ENCODE assay signal across 28 mouse cellular contexts in genomic region chr17:27767120-27767519, GRCm38 (mm10). TPM values are rescaled to one million over a fixed set of nuclear protein-coding genes. Genes with fewer than 3 reads are reported as not detected.
DNase-seq lines count a peak whose midpoint lies in the region; ATAC-seq and TF ChIP-seq lines count a peak whose summit lies in the region.
"Had no signal": no experiment of that assay in that cellular context is flagged by ENCODE, and none has a peak within 500 bp of the region (broad histone marks: within the 10 kb centered on the region; RNA-seq: fewer than 3 reads in every experiment).

No protein-coding gene starts in this region.

- DNase-seq in hindbrain, embryonic 11.5 days (ENCODE audit: low spot score), result no peak
- no peak for DNase-seq in midbrain, embryonic 14.5 days
- DNase-seq in spleen, adult 12 weeks (ENCODE audit: low spot score), result no peak
- no peak for DNase-seq in kidney, postnatal 36 days
- DNase-seq: adrenal gland, postnatal 25 days; cerebellum, adult 18-20 months; cerebellum, postnatal 36 days; heart, postnatal 10 days; kidney, adult 2 months; kidney, postnatal 25 days; layer of hippocampus, postnatal 36 days; liver, embryonic 13.5 days; lung, embryonic 14.5 days; lung, postnatal 36 days; thymus, postnatal 25 days had no signal

- no peak for ATAC-seq in hindbrain, embryonic 13.5 days (ENCODE audit: low FRiP score)
- ATAC-seq in hindbrain, embryonic 11.5 days (ENCODE audit: low FRiP score), result no peak
- no peak for ATAC-seq in midbrain, embryonic 13.5 days
- no peak for ATAC-seq in midbrain, embryonic 14.5 days (ENCODE audit: low FRiP score, low TSS enrichment)
- ATAC-seq in common myeloid progenitor, adult 5-6 weeks (replicated peaks; ENCODE audit: low read depth, poor library complexity, severe bottlenecking), result peak; percentile 48; the same call in 1 of the 2 replicates
- ATAC-seq: inflammation-experienced regulatory T-cells, adult 6 months; midbrain, embryonic 16.5 days had no signal

- no peak for TF ChIP-seq POLR2A in myocyte (IDR thresholded peaks at IDR 0.05; ENCODE audit: insufficient read length, low read depth)

- 0 out of 2 replicates have a peak overlapping the region, but pooled peaks have one; percentile 2 for H3K27ac ChIP-seq in hindbrain, embryonic 13.5 days
- no peak overlapping the region for H3K27ac ChIP-seq in hindbrain, embryonic 11.5 days (ENCODE audit: low read depth, low read length)
- peak overlapping the region; percentile 35; the same call in 1 of the 2 replicates for H3K27ac ChIP-seq in midbrain, embryonic 13.5 days
- H3K27ac ChIP-seq in midbrain, embryonic 14.5 days (replicated peaks; ENCODE audit: low read depth, low read length), result no peak overlapping the region
- H3K27ac ChIP-seq: embryonic facial prominence, embryonic 10.5 days; hindbrain, embryonic 12.5 days; limb, embryonic 13.5 days; liver, embryonic 13.5 days; stomach, embryonic 15.5 days had no signal

- no peaks in the 10 kb centered on the region for H3K27me3 ChIP-seq in hindbrain, embryonic 13.5 days
- no peaks in the 10 kb centered on the region for H3K27me3 ChIP-seq in hindbrain, embryonic 11.5 days (ENCODE audit: control insufficient read depth, insufficient read depth, low read length)
- H3K27me3 ChIP-seq in midbrain, embryonic 13.5 days, result no peaks in the 10 kb centered on the region
- no peaks in the 10 kb centered on the region for H3K27me3 ChIP-seq in midbrain, embryonic 14.5 days (ENCODE audit: control insufficient read depth, insufficient read depth, low read length)
- no peaks in the 10 kb centered on the region for H3K27me3 ChIP-seq in myocyte (ENCODE audit: control insufficient read depth, insufficient read depth, insufficient read length)
- H3K27me3 ChIP-seq: CH12.LX; hindbrain, embryonic 12.5 days; limb, embryonic 13.5 days; liver, embryonic 13.5 days; stomach, embryonic 15.5 days had no signal

- no peak overlapping the region for H3ac ChIP-seq in myocyte (ENCODE audit: control insufficient read depth, insufficient read length)

- H3K9me3 ChIP-seq in hindbrain, embryonic 13.5 days, result no peaks in the 10 kb centered on the region
- H3K9me3 ChIP-seq in hindbrain, embryonic 11.5 days (ENCODE audit: control insufficient read depth, low read length), result no peaks in the 10 kb centered on the region
- peaks cover 6% of the 10 kb centered on the region for H3K9me3 ChIP-seq in midbrain, embryonic 13.5 days
- H3K9me3 ChIP-seq in midbrain, embryonic 14.5 days (ENCODE audit: control insufficient read depth, low read length), result no peaks in the 10 kb centered on the region
- H3K9me3 ChIP-seq: hindbrain, embryonic 12.5 days; stomach, embryonic 15.5 days had no signal

- peaks cover 33% of the 10 kb centered on the region for H3K36me3 ChIP-seq in hindbrain, embryonic 13.5 days
- H3K36me3 ChIP-seq in hindbrain, embryonic 11.5 days (ENCODE audit: control insufficient read depth, insufficient read depth, low read length), result peaks cover 6% of the 10 kb centered on the region; the same call in 1 of the 2 replicates
- peaks cover 29% of the 10 kb centered on the region for H3K36me3 ChIP-seq in midbrain, embryonic 13.5 days
- H3K36me3 ChIP-seq in midbrain, embryonic 14.5 days (ENCODE audit: control insufficient read depth, insufficient read depth, low read length), result peaks cover 31% of the 10 kb centered on the region
- no peaks in the 10 kb centered on the region for H3K36me3 ChIP-seq in myocyte (ENCODE audit: control insufficient read depth, insufficient read depth)

- H3K4me1 ChIP-seq in hindbrain, embryonic 13.5 days (replicated peaks), result peaks cover 5% of the 10 kb centered on the region
- no peaks in the 10 kb centered on the region for H3K4me1 ChIP-seq in hindbrain, embryonic 11.5 days (replicated peaks; ENCODE audit: control insufficient read depth, insufficient read depth, low read length)
- peaks cover under 1% of the 10 kb centered on the region; the same call in 1 of the 2 replicates for H3K4me1 ChIP-seq in midbrain, embryonic 13.5 days (replicated peaks)
- no peaks in the 10 kb centered on the region for H3K4me1 ChIP-seq in midbrain, embryonic 14.5 days (ENCODE audit: control insufficient read depth, insufficient read depth, low read length)
- H3K4me1 ChIP-seq: embryonic facial prominence, embryonic 10.5 days; hindbrain, embryonic 12.5 days; limb, embryonic 13.5 days; stomach, embryonic 15.5 days had no signal

- WGBS in hindbrain, embryonic 13.5 days, result 84% methylated on average over 5 of the region's 5 CpGs
- WGBS in hindbrain, embryonic 11.5 days, result 93% methylated on average over 5 of the region's 5 CpGs
- 90% methylated on average over 5 of the region's 5 CpGs for WGBS in midbrain, embryonic 13.5 days
- WGBS in midbrain, embryonic 14.5 days, result 86% methylated on average over 5 of the region's 5 CpGs

- no peak overlapping the region for H3K4me2 ChIP-seq in hindbrain, embryonic 13.5 days
- H3K4me2 ChIP-seq in hindbrain, embryonic 11.5 days (replicated peaks; ENCODE audit: low read depth, low read length), result no peak overlapping the region
- no peak overlapping the region for H3K4me2 ChIP-seq in midbrain, embryonic 13.5 days (replicated peaks)
- H3K4me2 ChIP-seq in midbrain, embryonic 14.5 days (ENCODE audit: low read length), result no peak overlapping the region
- H3K4me2 ChIP-seq in myocyte (ENCODE audit: low read depth), result peak overlapping the region; percentile 74
- H3K4me2 ChIP-seq: heart, embryonic 11.5 days; hindbrain, embryonic 12.5 days; limb, embryonic 13.5 days; liver, embryonic 13.5 days; lung, embryonic 14.5 days; stomach, embryonic 15.5 days had no signal

- no peak overlapping the region for H3K4me3 ChIP-seq in hindbrain, embryonic 13.5 days
- no peak overlapping the region for H3K4me3 ChIP-seq in hindbrain, embryonic 11.5 days (ENCODE audit: low read depth, low read length)
- H3K4me3 ChIP-seq in midbrain, embryonic 13.5 days (replicated peaks), result no peak overlapping the region
- H3K4me3 ChIP-seq in midbrain, embryonic 14.5 days (replicated peaks; ENCODE audit: low read depth, low read length), result no peak overlapping the region
- H3K4me3 ChIP-seq in myocyte, result no peak overlapping the region
- H3K4me3 ChIP-seq: embryonic facial prominence, embryonic 10.5 days; hindbrain, embryonic 12.5 days; limb, embryonic 13.5 days; liver, embryonic 13.5 days; stomach, embryonic 15.5 days had no signal

- peaks cover 5% of the 10 kb centered on the region for H3K79me2 ChIP-seq in myocyte (ENCODE audit: control insufficient read depth, insufficient read depth)

- H3K9ac ChIP-seq in hindbrain, embryonic 13.5 days, result no peak overlapping the region
- H3K9ac ChIP-seq in hindbrain, embryonic 11.5 days (ENCODE audit: low read depth, low read length), result no peak overlapping the region
- H3K9ac ChIP-seq in midbrain, embryonic 13.5 days (replicated peaks), result no peak overlapping the region
- no peak overlapping the region; the same call in 1 of the 2 replicates for H3K9ac ChIP-seq in midbrain, embryonic 14.5 days (replicated peaks; ENCODE audit: low read length)
- H3K9ac ChIP-seq: hindbrain, embryonic 12.5 days; limb, embryonic 13.5 days; liver, embryonic 13.5 days; lung, embryonic 14.5 days; stomach, embryonic 15.5 days had no signal

TF ChIP-seq in myocyte, 11 proteins besides CTCF, POLR2A, EP300 and RAD21:
- TF ChIP-seq POLR2AphosphoS2 (IDR thresholded peaks at IDR 0.05; ENCODE audit: insufficient read length, low read depth), result no peak
- no peak for TF ChIP-seq MYOG (IDR thresholded peaks at IDR 0.05; ENCODE audit: control insufficient read depth in 1 of 3, insufficient read depth in 1 of 3, insufficient read length in 2 of 3, low read depth in 2 of 3)
- TF ChIP-seq E2F4 (IDR thresholded peaks at IDR 0.05; ENCODE audit: insufficient read depth), result no peak
- no peak for TF ChIP-seq SRF (IDR thresholded peaks at IDR 0.05; ENCODE audit: control insufficient read depth, insufficient read length, low read depth)
- no peak for TF ChIP-seq REST (IDR thresholded peaks at IDR 0.05; ENCODE audit: insufficient read depth, insufficient read length)
- no peak for TF ChIP-seq MYOD1 (IDR thresholded peaks at IDR 0.05; ENCODE audit: control insufficient read depth in 1 of 3, insufficient read length in 2 of 3, low read depth in 2 of 3)
- TF ChIP-seq MAX (IDR thresholded peaks at IDR 0.05; ENCODE audit: low read depth), result no peak
- no peak for TF ChIP-seq TCF3 (IDR thresholded peaks at IDR 0.05; ENCODE audit: insufficient read length, low read depth)
- no peak for TF ChIP-seq TCF12 (IDR thresholded peaks at IDR 0.05; ENCODE audit: insufficient read depth, poor library complexity, severe bottlenecking)

RNA-seq across cellular contexts. Expression of gene Spdef, which starts 38.4 kb away (rescaled TPM):
- polyA plus RNA-seq in hindbrain, embryonic 13.5 days (2015; fragmentation: Nextera tagmentation; extraction: Ambion mirVana), result 0.60 TPM in 2 replicates
- polyA plus RNA-seq in hindbrain, embryonic 11.5 days (2014; fragmentation: Nextera tagmentation; extraction: Ambion mirVana), result 0.17 TPM in 1 of 2 replicates, not detected in the other
- 0.90 and 1.3 TPM in 2 replicates for polyA plus RNA-seq in midbrain, embryonic 13.5 days (2015; fragmentation: Nextera tagmentation; extraction: Ambion mirVana)
- polyA plus RNA-seq in midbrain, embryonic 14.5 days (2014; fragmentation: Nextera tagmentation; extraction: Ambion mirVana), result 1.5 and 2.7 TPM in 2 replicates
- total RNA-seq in common myeloid progenitor, adult 5-6 weeks (2017), result not detected in 2 replicates
- 0.05 TPM for polyA plus RNA-seq in myocyte (2012; fragmentation: generic; extraction: Trizol)
- total RNA-seq: adrenal gland, postnatal 25 days; CH12.LX; neutrophil, adult 5-6 weeks had no signal
- polyA plus RNA-seq: inflammation-experienced regulatory T-cells, adult 6 months; liver, embryonic 13.5 days had no signal

RNA-seq across cellular contexts. Expression of gene D17Wsu92e, which starts 53.3 kb away (rescaled TPM):
- 10.0 and 10.1 TPM in 2 replicates for polyA plus RNA-seq in hindbrain, embryonic 13.5 days (2015; fragmentation: Nextera tagmentation; extraction: Ambion mirVana)
- 10.4 and 10.9 TPM in 2 replicates for polyA plus RNA-seq in hindbrain, embryonic 11.5 days (2014; fragmentation: Nextera tagmentation; extraction: Ambion mirVana)
- polyA plus RNA-seq in midbrain, embryonic 13.5 days (2015; fragmentation: Nextera tagmentation; extraction: Ambion mirVana), result 9.6 and 9.7 TPM in 2 replicates
- 11.7 and 12.9 TPM in 2 replicates for polyA plus RNA-seq in midbrain, embryonic 14.5 days (2014; fragmentation: Nextera tagmentation; extraction: Ambion mirVana)
- 59.1 and 69.4 TPM in 2 replicates for total RNA-seq in common myeloid progenitor, adult 5-6 weeks (2017)
- polyA plus RNA-seq in myocyte (2012; fragmentation: generic; extraction: Trizol), result 79.4 TPM

Comparison
In these comparisons a context has a peak if more than half of its experiments do, and no peak if none do; other contexts are left out.
1. H3K27ac ChIP-seq: peak in hindbrain, embryonic 13.5 days (single experiment) and midbrain, embryonic 13.5 days (single experiment); none in hindbrain, embryonic 11.5 days (single experiment) and midbrain, embryonic 14.5 days (single experiment).